Mouse (Mus musculus): ENCODE measurements at regions not wholly inside any gene's neighbourhood (a gene's known extent, or its start where the extent isn't known, plus 50 kb on each side); places are given as distances from the start of the nearest gene placed in this dataset.

GRCm38 (mm10) chr17:52268792-52269191 is 333.7 kb upstream of the Kcnh8 start:
- no peak overlapping the region for H3K27ac ChIP-seq (ENCODE audit: insufficient read depth, low read depth, low read length)
- H3K36me3 ChIP-seq (ENCODE audit: control insufficient read depth, insufficient read depth, low read length), result no peaks in the 10 kb centered on the region
- no peak for DNase-seq
- no peak overlapping the region for H3K4me3 ChIP-seq (ENCODE audit: insufficient read depth, low read depth, low read length)
- WGBS, result 52% methylated on average over 2 of the region's 2 CpGs
- no peaks in the 10 kb centered on the region for H3K4me1 ChIP-seq (ENCODE audit: control insufficient read depth, insufficient read depth, low read length)
- no peaks in the 10 kb centered on the region for H3K27me3 ChIP-seq (replicated peaks; ENCODE audit: control insufficient read depth, insufficient read depth, low read length)
- TF ChIP-seq POLR2A (IDR thresholded peaks at IDR 0.05; ENCODE audit: low read depth, low read length), result no peak
- no peak for TF ChIP-seq CTCF (conservative IDR thresholded peaks at IDR 0.05; ENCODE audit: insufficient read depth, insufficient read length, low read depth, low read length)

- no peak overlapping the region for H3K27ac ChIP-seq (ENCODE audit: insufficient read depth, low read depth, low read length)
These were observed 351.2 kb upstream of the Kcnh8 start for GRCm38 (mm10) chr17:52251284-52251683.

DNA sequence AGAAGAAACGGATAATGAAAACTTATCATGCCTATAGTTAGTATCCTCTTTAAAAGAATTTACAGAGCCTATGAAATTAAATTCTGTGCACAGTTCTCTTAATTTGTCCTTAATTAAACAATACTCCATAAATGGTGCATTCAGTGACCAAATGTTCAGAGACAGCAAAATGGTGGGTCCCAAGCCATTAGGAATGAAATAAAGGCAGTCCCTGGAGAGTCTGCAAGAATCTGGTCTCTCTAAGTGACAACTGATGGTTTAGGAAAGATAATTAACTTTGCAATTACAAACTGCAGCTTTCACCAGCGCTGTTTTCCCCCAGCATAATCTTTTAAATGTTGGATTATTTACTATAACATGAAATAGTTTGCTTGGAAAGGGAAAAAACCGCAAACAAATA is 376.9 kb upstream of the Kcnh8 start:
- WGBS, result 81% methylated on average over 3 of the region's 3 CpGs
- H3K27me3 ChIP-seq (replicated peaks; ENCODE audit: control insufficient read depth, insufficient read depth, low read length), result no peaks in the 10 kb centered on the region
- no peaks in the 10 kb centered on the region for H3K4me1 ChIP-seq (ENCODE audit: control insufficient read depth, insufficient read depth, low read length)
- TF ChIP-seq CTCF (conservative IDR thresholded peaks at IDR 0.05; ENCODE audit: insufficient read depth, insufficient read length, low read depth, low read length), result no peak
- no peak for TF ChIP-seq POLR2A (IDR thresholded peaks at IDR 0.05; ENCODE audit: low read depth, low read length)
- H3K36me3 ChIP-seq (ENCODE audit: control insufficient read depth, insufficient read depth, low read length), result no peaks in the 10 kb centered on the region
- no peak overlapping the region for H3K27ac ChIP-seq (ENCODE audit: insufficient read depth, low read depth, low read length)
- no peak for DNase-seq
- H3K4me3 ChIP-seq (ENCODE audit: insufficient read depth, low read depth, low read length), result no peak overlapping the region

More at GRCm38 (mm10) chr17:52251284-52251683, 351.2 kb upstream of the Kcnh8 start:
- TF ChIP-seq CTCF (conservative IDR thresholded peaks at IDR 0.05; ENCODE audit: insufficient read depth, insufficient read length, low read depth, low read length) (no peak), POLR2A (IDR thresholded peaks at IDR 0.05; ENCODE audit: low read depth, low read length) (no peak)
- Histone ChIP-seq H3K4me3 (ENCODE audit: insufficient read depth, low read depth, low read length) (no peak overlapping the region), H3K36me3 (ENCODE audit: control insufficient read depth, insufficient read depth, low read length) (no peaks in the 10 kb centered on the region), H3K4me1 (ENCODE audit: control insufficient read depth, insufficient read depth, low read length) (no peaks in the 10 kb centered on the region), H3K27me3 (replicated peaks; ENCODE audit: control insufficient read depth, insufficient read depth, low read length) (no peaks in the 10 kb centered on the region)
- DNase-seq, result no peak

DNA sequence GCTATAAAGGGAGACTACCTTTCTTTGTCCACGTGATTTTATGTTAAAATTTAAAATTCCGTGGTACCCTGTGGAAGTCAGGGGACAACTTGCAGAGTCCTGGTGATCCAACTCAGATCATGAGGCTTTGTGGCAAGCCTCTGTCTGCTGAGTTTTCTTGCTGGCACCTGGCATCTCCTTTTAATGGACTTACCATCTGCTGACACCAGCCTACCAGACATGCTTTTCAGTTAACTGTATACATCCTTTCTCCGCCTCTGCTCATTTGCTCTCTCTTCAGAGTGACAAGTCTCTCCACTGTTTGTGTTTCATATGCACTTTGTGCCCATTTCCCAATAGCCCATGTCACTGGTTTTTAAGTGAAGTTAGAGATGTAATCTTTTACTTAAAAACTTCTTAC is 382.1 kb upstream of the Kcnh8 start:
- H3K27me3 ChIP-seq (replicated peaks; ENCODE audit: control insufficient read depth, insufficient read depth, low read length), result no peaks in the 10 kb centered on the region
- 84% methylated on average over 3 of the region's 3 CpGs for WGBS
- no peak overlapping the region for H3K4me3 ChIP-seq (ENCODE audit: insufficient read depth, low read depth, low read length)
- TF ChIP-seq POLR2A (IDR thresholded peaks at IDR 0.05; ENCODE audit: low read depth, low read length) (no peak), CTCF (conservative IDR thresholded peaks at IDR 0.05; ENCODE audit: insufficient read depth, insufficient read length, low read depth, low read length) (no peak)
- H3K36me3 ChIP-seq (ENCODE audit: control insufficient read depth, insufficient read depth, low read length), result no peaks in the 10 kb centered on the region
- no peaks in the 10 kb centered on the region for H3K4me1 ChIP-seq (ENCODE audit: control insufficient read depth, insufficient read depth, low read length)
- H3K27ac ChIP-seq (ENCODE audit: insufficient read depth, low read depth, low read length), result no peak overlapping the region
- no peak for DNase-seq

- Histone ChIP-seq H3K4me1 (ENCODE audit: control insufficient read depth, insufficient read depth, low read length) (no peaks in the 10 kb centered on the region), H3K27ac (ENCODE audit: insufficient read depth, low read depth, low read length) (no peak overlapping the region), H3K36me3 (ENCODE audit: control insufficient read depth, insufficient read depth, low read length) (no peaks in the 10 kb centered on the region), H3K27me3 (replicated peaks; ENCODE audit: control insufficient read depth, insufficient read depth, low read length) (no peaks in the 10 kb centered on the region; the same call in 1 of the 2 replicates), H3K4me3 (ENCODE audit: insufficient read depth, low read depth, low read length) (no peak overlapping the region)
- DNase-seq, result no peak
- TF ChIP-seq CTCF (conservative IDR thresholded peaks at IDR 0.05; ENCODE audit: insufficient read depth, insufficient read length, low read depth, low read length) (no peak), POLR2A (IDR thresholded peaks at IDR 0.05; ENCODE audit: low read depth, low read length) (no peak)
These were observed 384.3 kb upstream of the Satb1 start for GRCm38 (mm10) chr17:52217411-52217810.

GRCm38 (mm10) chr17:52212944-52213343 is 379.9 kb upstream of the Satb1 start:
- no peak overlapping the region for H3K4me3 ChIP-seq (ENCODE audit: insufficient read depth, low read depth, low read length)
- no peaks in the 10 kb centered on the region for H3K4me1 ChIP-seq (ENCODE audit: control insufficient read depth, insufficient read depth, low read length)
- H3K27ac ChIP-seq (ENCODE audit: insufficient read depth, low read depth, low read length), result no peak overlapping the region
- no peaks in the 10 kb centered on the region for H3K36me3 ChIP-seq (ENCODE audit: control insufficient read depth, insufficient read depth, low read length)
- no peak for TF ChIP-seq POLR2A (IDR thresholded peaks at IDR 0.05; ENCODE audit: low read depth, low read length)
- no peak for TF ChIP-seq CTCF (conservative IDR thresholded peaks at IDR 0.05; ENCODE audit: insufficient read depth, insufficient read length, low read depth, low read length)
- H3K27me3 ChIP-seq (replicated peaks; ENCODE audit: control insufficient read depth, insufficient read depth, low read length), result no peaks in the 10 kb centered on the region; the same call in 1 of the 2 replicates
- WGBS, result 81% methylated on average over 2 of the region's 2 CpGs
- no peak for DNase-seq

DNA sequence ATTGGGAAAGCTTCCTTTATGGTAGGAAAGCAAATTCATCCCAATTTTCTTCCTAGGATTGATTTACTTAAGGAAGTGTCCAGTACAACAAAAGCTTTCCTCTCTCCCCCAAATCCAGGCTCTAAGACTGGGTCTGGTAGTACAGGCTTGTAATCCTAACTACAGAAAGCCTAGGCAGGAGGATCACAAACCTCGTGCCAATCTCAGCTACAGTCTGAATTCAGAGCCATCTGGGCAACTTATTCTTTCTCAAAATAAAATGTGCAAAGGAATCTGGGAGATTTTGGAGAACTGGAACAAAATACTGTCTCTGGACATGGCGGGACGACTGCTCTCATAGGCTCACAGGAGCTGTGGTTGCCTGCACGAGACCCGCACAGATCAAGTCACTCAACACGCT is 377.4 kb upstream of the Satb1 start:
- Histone ChIP-seq H3K36me3 (ENCODE audit: control insufficient read depth, insufficient read depth, low read length) (no peaks in the 10 kb centered on the region), H3K4me3 (ENCODE audit: insufficient read depth, low read depth, low read length) (no peak overlapping the region), H3K27ac (ENCODE audit: insufficient read depth, low read depth, low read length) (no peak overlapping the region), H3K4me1 (ENCODE audit: control insufficient read depth, insufficient read depth, low read length) (no peaks in the 10 kb centered on the region), H3K27me3 (replicated peaks; ENCODE audit: control insufficient read depth, insufficient read depth, low read length) (no peaks in the 10 kb centered on the region; the same call in 1 of the 2 replicates)
- 89% methylated on average over 6 of the region's 6 CpGs for WGBS
- TF ChIP-seq POLR2A (IDR thresholded peaks at IDR 0.05; ENCODE audit: low read depth, low read length) (no peak), CTCF (conservative IDR thresholded peaks at IDR 0.05; ENCODE audit: insufficient read depth, insufficient read length, low read depth, low read length) (no peak)
- DNase-seq, result no peak

DNA sequence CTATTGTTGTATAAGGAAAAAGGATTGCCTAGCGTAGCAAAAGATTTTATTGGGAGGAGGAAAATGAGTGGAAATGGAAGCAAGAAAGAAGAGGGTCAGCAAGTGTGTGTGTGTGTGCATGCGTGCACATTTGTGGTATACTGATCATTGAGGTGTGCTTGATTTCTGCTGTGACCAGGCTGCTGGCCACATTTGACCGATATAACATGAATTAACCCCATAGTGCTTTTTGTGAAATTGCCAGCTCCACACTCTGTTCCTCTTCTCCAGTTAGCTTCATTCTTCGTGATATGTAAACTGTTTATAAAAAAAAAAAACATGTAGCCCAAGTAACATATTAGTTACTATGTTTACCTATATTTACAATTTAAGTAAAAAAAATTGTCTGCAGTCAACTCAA is 364.6 kb upstream of the Satb1 start:
- Histone ChIP-seq H3K4me3 (ENCODE audit: insufficient read depth, low read depth, low read length) (no peak overlapping the region), H3K27me3 (replicated peaks; ENCODE audit: control insufficient read depth, insufficient read depth, low read length) (no peaks in the 10 kb centered on the region), H3K27ac (ENCODE audit: insufficient read depth, low read depth, low read length) (no peak overlapping the region), H3K36me3 (ENCODE audit: control insufficient read depth, insufficient read depth, low read length) (no peaks in the 10 kb centered on the region), H3K4me1 (ENCODE audit: control insufficient read depth, insufficient read depth, low read length) (no peaks in the 10 kb centered on the region)
- no peak for TF ChIP-seq POLR2A (IDR thresholded peaks at IDR 0.05; ENCODE audit: low read depth, low read length)
- TF ChIP-seq CTCF (conservative IDR thresholded peaks at IDR 0.05; ENCODE audit: insufficient read depth, insufficient read length, low read depth, low read length), result no peak
- 83% methylated on average over 4 of the region's 4 CpGs for WGBS
- DNase-seq, result no peak
